Mouse (Mus musculus): Measurements from ENCODE around the gene Zc2hc1c.

DNA sequence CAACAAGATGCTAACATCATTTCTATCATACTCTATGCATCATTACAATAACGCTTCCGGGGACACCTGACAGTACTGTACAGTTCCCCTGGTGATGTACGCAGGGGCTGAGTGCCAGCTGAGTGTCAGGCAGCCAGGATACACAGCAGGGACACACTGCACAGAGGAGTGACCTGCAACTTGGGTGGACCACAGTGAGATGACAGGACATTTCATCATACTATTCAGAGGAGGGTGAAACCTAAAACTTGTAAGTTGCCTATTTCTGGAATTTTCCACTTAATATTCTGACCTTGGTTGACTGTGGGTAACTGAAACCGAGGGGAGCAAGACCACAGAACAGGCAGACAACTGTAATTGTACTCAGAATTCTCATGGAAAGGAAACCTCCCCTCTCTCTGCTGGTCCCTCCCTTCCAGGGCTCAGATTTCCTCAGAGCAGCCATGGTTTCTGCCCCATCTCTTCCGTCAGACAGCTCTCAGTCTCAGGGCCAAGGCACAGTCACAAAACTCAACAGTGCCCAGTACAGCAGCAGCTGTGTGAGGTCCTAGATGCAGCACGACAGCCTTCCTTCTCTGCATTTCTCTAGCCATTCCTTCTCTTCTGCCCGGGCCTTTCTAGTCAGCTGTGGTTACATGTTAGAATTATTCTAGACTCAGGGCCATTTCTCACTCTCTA, 32.2 kb upstream of the Zc2hc1c start:
- TF ChIP-seq CTCF (IDR thresholded peaks at IDR 0.05; ENCODE audit: low read depth) = no peak
- no peak for TF ChIP-seq EP300 (IDR thresholded peaks at IDR 0.05; ENCODE audit: low read depth)
